Mouse (Mus musculus) cerebral cortex, adult 2 months (tissue): ENCODE measurements around the gene Foxi3.

ENCODE experiments used
- whole genome bisulfite sequencing: fragments of 180-500 bp; shearing (Covaris S2); methylation state at CpG from one replicate; pipeline ENCODE4 v1.1.7; 2018; 5-methylcytosine and 5-hydroxymethylcytosine counted together

Foxi3 gene

GRCm38 (mm10) chr6:70956285-70956912, at the start of gene Foxi3:
Gene Foxi3 (plus strand): TSS chr6:70956531.
- WGBS, result 2% methylated on average over 65 of the region's 67 CpGs

- 93% methylated on average over 7 of the region's 7 CpGs for whole genome bisulfite sequencing
Observed at GRCm38 (mm10) chr6:70909572-70909971, 46.8 kb upstream of the Foxi3 start.

GRCm38 (mm10) chr6:70910285-70910684, 46.0 kb upstream of the Foxi3 start:
- 78% methylated on average over 4 of the region's 4 CpGs for WGBS

- WGBS, result 8% methylated on average over 20 of the region's 20 CpGs
Observed at GRCm38 (mm10) chr6:70911668-70912395, 44.5 kb upstream of the Foxi3 start.

GRCm38 (mm10) chr6:70912396-70912765, 44.0 kb upstream of the Foxi3 start:
- 50% methylated on average over 7 of the region's 7 CpGs for WGBS

GRCm38 (mm10) chr6:70918827-70919226, 37.5 kb upstream of the Foxi3 start, which contains the start of gene Tex37:
Gene Tex37 (minus strand): TSS chr6:70918927.
- 86% methylated on average over 3 of the region's 3 CpGs for WGBS

GRCm38 (mm10) chr6:70921274-70922074, 34.9 kb upstream of the Foxi3 start:
- 22% methylated on average over 22 of the region's 22 CpGs for WGBS

- WGBS, result 90% methylated on average over 2 of the region's 2 CpGs
Observed at GRCm38 (mm10) chr6:70931801-70932200, 24.5 kb upstream of the Foxi3 start.

GRCm38 (mm10) chr6:70953274-70953673, 3.1 kb upstream of the Foxi3 start:
- 81% methylated on average over 7 of the region's 7 CpGs for WGBS

- WGBS, result 18% methylated on average over 6 of the region's 6 CpGs
Observed at GRCm38 (mm10) chr6:70954040-70954439, 2.3 kb upstream of the Foxi3 start.

- 6% methylated on average over 14 of the region's 14 CpGs for WGBS
Observed at GRCm38 (mm10) chr6:70955291-70955800, 985 bp upstream of the Foxi3 start.

- 3% methylated on average over 12 of the region's 12 CpGs for WGBS
Observed at GRCm38 (mm10) chr6:70955841-70956240, 490 bp upstream of the Foxi3 start.

- 4% methylated on average over 34 of the region's 34 CpGs for WGBS
Observed at GRCm38 (mm10) chr6:70956936-70957335, 605 bp downstream of the Foxi3 start.

- 38% methylated on average over 7 of the region's 7 CpGs for WGBS
Observed at GRCm38 (mm10) chr6:70957341-70957940, 1.1 kb downstream of the Foxi3 start.

- 67% methylated on average over 6 of the region's 6 CpGs for WGBS
Observed at GRCm38 (mm10) chr6:70964116-70964830, 7.9 kb downstream of the Foxi3 start.

GRCm38 (mm10) chr6:70965694-70966093, 9.4 kb downstream of the Foxi3 start:
- 43% methylated on average over 7 of the region's 7 CpGs for WGBS

GRCm38 (mm10) chr6:70967422-70967821, 11.1 kb downstream of the Foxi3 start:
- WGBS, result 13% methylated on average over 8 of the region's 8 CpGs

GRCm38 (mm10) chr6:70968291-70968690, 12.0 kb downstream of the Foxi3 start:
- WGBS, result 84% methylated on average over 4 of the region's 4 CpGs

GRCm38 (mm10) chr6:70973066-70973465, 16.7 kb downstream of the Foxi3 start:
- WGBS, result 59% methylated on average over 3 of the region's 3 CpGs

- 91% methylated on average over 8 of the region's 8 CpGs for WGBS
Observed at GRCm38 (mm10) chr6:70981036-70981435, 24.7 kb downstream of the Foxi3 start.

- WGBS, result 72% methylated on average over 1 of the region's 1 CpGs
Observed at GRCm38 (mm10) chr6:70982416-70982815, 26.1 kb downstream of the Foxi3 start.
